Mouse (Mus musculus): ENCODE data around the gene Cd33. TPM values are rescaled to one million over a fixed set of nuclear protein-coding genes. Genes with fewer than 3 reads are reported as not detected.
A peak's percentile ranks its signal among the peaks of the same experiment; 100 is the strongest.

Cd33 gene
- total and polyA plus RNA-seq, 2 experiments from 2014 or later = 0.37 to 2.3 TPM

- ATAC-seq (ENCODE audit: insufficient read depth, low read depth) = no peak
- H3K9ac ChIP-seq (replicated peaks; ENCODE audit: low read depth, low read length) = no peak overlapping the region
- H3K27me3 ChIP-seq (ENCODE audit: control insufficient read depth, insufficient read depth, low read length) = no peaks in the 10 kb centered on the region
- H3K36me3 ChIP-seq (replicated peaks; ENCODE audit: control insufficient read depth, insufficient read depth, low read length) = no peaks in the 10 kb centered on the region
- WGBS = 69% methylated on average over 5 of the region's 5 CpGs
- no peak overlapping the region for H3K4me3 ChIP-seq (ENCODE audit: low read depth, low read length)
- TF ChIP-seq EP300 (IDR thresholded peaks at IDR 0.05; ENCODE audit: low read depth) = no peak
- TF ChIP-seq CTCF (IDR thresholded peaks at IDR 0.05; ENCODE audit: low read depth) = no peak
- H3K4me2 ChIP-seq (ENCODE audit: low read depth, low read length) = no peak overlapping the region
- no peaks in the 10 kb centered on the region for H3K4me1 ChIP-seq (ENCODE audit: control insufficient read depth, insufficient read depth)
- no peak for DNase-seq (ENCODE audit: low spot score)
- H3K9me3 ChIP-seq (replicated peaks; ENCODE audit: control insufficient read depth, low read length) = no peaks in the 10 kb centered on the region
- no peak overlapping the region for H3K27ac ChIP-seq (ENCODE audit: low read depth)
Observed at GRCm38 (mm10) chr7:43515076-43515475, 29.2 kb downstream of the Cd33 start.

- DNase-seq (ENCODE audit: low spot score) (no peak), ATAC-seq (ENCODE audit: insufficient read depth, low read depth) (no peak)
- Histone ChIP-seq H3K9me3 (replicated peaks; ENCODE audit: control insufficient read depth, low read length) (no peaks in the 10 kb centered on the region), H3K27ac (ENCODE audit: low read depth) (no peak overlapping the region), H3K27me3 (ENCODE audit: control insufficient read depth, insufficient read depth, low read length) (no peaks in the 10 kb centered on the region), H3K36me3 (replicated peaks; ENCODE audit: control insufficient read depth, insufficient read depth, low read length) (no peaks in the 10 kb centered on the region), H3K9ac (replicated peaks; ENCODE audit: low read depth, low read length) (no peak overlapping the region), H3K4me1 (ENCODE audit: control insufficient read depth, insufficient read depth) (no peaks in the 10 kb centered on the region), H3K4me2 (ENCODE audit: low read depth, low read length) (no peak overlapping the region), H3K4me3 (ENCODE audit: low read depth, low read length) (no peak overlapping the region)
- TF ChIP-seq CTCF (IDR thresholded peaks at IDR 0.05; ENCODE audit: low read depth) (no peak), EP300 (IDR thresholded peaks at IDR 0.05; ENCODE audit: low read depth) (no peak)
- WGBS = 76% methylated on average over 4 of the region's 4 CpGs
Observed at GRCm38 (mm10) chr7:43512519-43512918, 31.7 kb downstream of the Cd33 start.

GRCm38 (mm10) chr7:43511707-43512478 is 32.3 kb downstream of the Cd33 start:
- Histone ChIP-seq H3K4me3 (ENCODE audit: low read depth, low read length) (no peak overlapping the region), H3K36me3 (replicated peaks; ENCODE audit: control insufficient read depth, insufficient read depth, low read length) (no peaks in the 10 kb centered on the region), H3K9me3 (replicated peaks; ENCODE audit: control insufficient read depth, low read length) (no peaks in the 10 kb centered on the region), H3K9ac (replicated peaks; ENCODE audit: low read depth, low read length) (no peak overlapping the region), H3K27me3 (ENCODE audit: control insufficient read depth, insufficient read depth, low read length) (no peaks in the 10 kb centered on the region), H3K4me2 (ENCODE audit: low read depth, low read length) (no peak overlapping the region), H3K27ac (ENCODE audit: low read depth) (no peak overlapping the region), H3K4me1 (ENCODE audit: control insufficient read depth, insufficient read depth) (no peaks in the 10 kb centered on the region)
- ATAC-seq (ENCODE audit: insufficient read depth, low read depth) (no peak), DNase-seq (ENCODE audit: low spot score) (no peak)
- 40% methylated on average over 4 of the region's 4 CpGs for WGBS
- TF ChIP-seq EP300 (IDR thresholded peaks at IDR 0.05; ENCODE audit: low read depth) (no peak), CTCF (IDR thresholded peaks at IDR 0.05; ENCODE audit: low read depth) (no peak)

- peaks cover 19% of the 10 kb centered on the region for H3K27me3 ChIP-seq (ENCODE audit: control insufficient read depth, insufficient read depth, low read length)
- DNase-seq (ENCODE audit: low spot score) = peak; percentile 15
- TF ChIP-seq CTCF (IDR thresholded peaks at IDR 0.05; ENCODE audit: low read depth) (peak; percentile 58), EP300 (IDR thresholded peaks at IDR 0.05; ENCODE audit: low read depth) (no peak)
Observed at GRCm38 (mm10) chr7:43495343-43496021, 48.7 kb downstream of the Cd33 start.

GRCm38 (mm10) chr7:43490861-43491260 is 53.4 kb downstream of the Cd33 start:
- Histone ChIP-seq H3K36me3 (replicated peaks; ENCODE audit: control insufficient read depth, insufficient read depth, low read length) (no peaks in the 10 kb centered on the region), H3K27ac (ENCODE audit: low read depth) (no peak overlapping the region), H3K4me1 (ENCODE audit: control insufficient read depth, insufficient read depth) (no peaks in the 10 kb centered on the region), H3K27me3 (ENCODE audit: control insufficient read depth, insufficient read depth, low read length) (peaks cover 42% of the 10 kb centered on the region), H3K4me2 (ENCODE audit: low read depth, low read length) (no peak overlapping the region), H3K9me3 (replicated peaks; ENCODE audit: control insufficient read depth, low read length) (no peaks in the 10 kb centered on the region), H3K9ac (replicated peaks; ENCODE audit: low read depth, low read length) (no peak overlapping the region), H3K4me3 (ENCODE audit: low read depth, low read length) (no peak overlapping the region)
- no peak for ATAC-seq (ENCODE audit: insufficient read depth, low read depth)
- TF ChIP-seq EP300 (IDR thresholded peaks at IDR 0.05; ENCODE audit: low read depth) (no peak), CTCF (IDR thresholded peaks at IDR 0.05; ENCODE audit: low read depth) (no peak)
- 54% methylated on average over 9 of the region's 9 CpGs for WGBS
- DNase-seq (ENCODE audit: low spot score) = no peak

More at GRCm38 (mm10) chr7:43495343-43496021, 48.7 kb downstream of the Cd33 start:
- H3K4me1 ChIP-seq (ENCODE audit: control insufficient read depth, insufficient read depth) = no peaks in the 10 kb centered on the region
- H3K9me3 ChIP-seq (replicated peaks; ENCODE audit: control insufficient read depth, low read length) = 0 out of 2 replicates have a peak, but pooled peaks cover 3% of the 10 kb centered on the region
- no peak overlapping the region for H3K4me2 ChIP-seq (ENCODE audit: low read depth, low read length)
- no peak overlapping the region for H3K9ac ChIP-seq (replicated peaks; ENCODE audit: low read depth, low read length)
- no peaks in the 10 kb centered on the region for H3K36me3 ChIP-seq (replicated peaks; ENCODE audit: control insufficient read depth, insufficient read depth, low read length)
- 15% methylated on average over 21 of the region's 21 CpGs for WGBS
- no peak overlapping the region for H3K4me3 ChIP-seq (ENCODE audit: low read depth, low read length)
- no peak overlapping the region for H3K27ac ChIP-seq (ENCODE audit: low read depth)
- ATAC-seq (ENCODE audit: insufficient read depth, low read depth) = no peak; the same call in 1 of the 2 replicates

All from heart, postnatal 0 days (tissue).